Mouse (Mus musculus): Measurements from ENCODE around the gene Ndufa8. TPM values are rescaled to one million over a fixed set of nuclear protein-coding genes. Genes with fewer than 3 reads are reported as not detected.

Ndufa8 gene
- polyA plus RNA-seq, 2 experiments from 2014 or later = 177 to 185 TPM

Other genes with a start within 250 kb of the Ndufa8 start
- not detected for gene Ttll11, start 69.5 kb downstream of the Ndufa8 start, polyA plus RNA-seq (2017; shearing (Covaris generic))
- gene Morn5, start 52 bp upstream of the Ndufa8 start, polyA plus RNA-seq (2017; shearing (Covaris generic)) = not detected
- gene Lhx6, start 56.0 kb upstream of the Ndufa8 start, polyA plus RNA-seq (2017; shearing (Covaris generic)) = not detected
- gene Mrrf, start 87.0 kb upstream of the Ndufa8 start, polyA plus RNA-seq (2017; shearing (Covaris generic)) = 10 to 100 TPM; 11.5 to 14.9 TPM
- gene Rbm18, start 87.4 kb upstream of the Ndufa8 start, polyA plus RNA-seq (2017; shearing (Covaris generic)) = 10 to 100 TPM; 50.5 to 61.5 TPM
- gene Ptgs1, start 181.0 kb upstream of the Ndufa8 start, polyA plus RNA-seq (2017; shearing (Covaris generic)) = 1 to 10 TPM; 1.2 to 2.9 TPM

All from CD4-positive, CD25-positive, alpha-beta regulatory T cell, adult 4 months (primary cell).